Mouse (Mus musculus) activated CD4-positive, CD25-positive, alpha-beta regulatory T cell (primary cell): ENCODE data around the gene Rab26. TPM values are rescaled to one million over a fixed set of nuclear protein-coding genes. Genes with fewer than 3 reads are reported as not detected.

Experiments
- polyA plus RNA-seq, 2 experiments: library from polyadenylated mRNA; unstranded; fragments of 100-300 nt; shearing (Covaris generic); gene quantifications; one replicate each; pipeline ENCODE4 v1.2.1; 2017

Rab26 gene
- 10 to 100 TPM in 1 of 2 experiments, 1 to 10 TPM in 1; 6.7 to 13.8 TPM for polyA plus RNA-seq

DNA sequence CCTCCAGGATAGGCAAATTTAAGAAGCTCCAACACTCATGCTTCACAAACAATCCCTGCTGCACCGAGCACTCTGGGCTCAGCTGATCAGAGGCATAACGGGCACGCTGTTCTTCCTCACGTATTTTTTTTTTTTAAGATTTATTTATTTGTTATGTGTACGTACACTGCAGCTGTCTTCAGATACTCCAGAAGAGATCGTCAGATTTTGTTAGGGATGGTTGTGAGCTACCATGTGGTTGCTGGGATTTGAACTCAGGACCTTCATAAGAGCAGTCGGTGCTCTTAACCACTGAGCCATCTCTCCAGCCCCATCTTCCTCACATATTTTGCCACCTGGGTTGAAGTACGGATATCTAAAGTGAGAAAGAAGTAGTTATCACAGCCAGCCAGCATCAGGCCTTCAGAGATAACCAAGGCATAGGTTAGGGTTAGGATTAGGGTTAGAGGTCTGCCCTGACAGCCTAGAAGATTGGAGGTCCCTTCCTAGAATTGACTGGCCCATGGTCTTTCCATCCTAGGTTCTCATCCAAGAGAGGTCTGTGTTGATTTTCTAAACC lies at the start of gene Rab26:
Gene Rab26, minus strand, starts transcription at position 51 of the 559 bp plus-strand sequence.

DNA sequence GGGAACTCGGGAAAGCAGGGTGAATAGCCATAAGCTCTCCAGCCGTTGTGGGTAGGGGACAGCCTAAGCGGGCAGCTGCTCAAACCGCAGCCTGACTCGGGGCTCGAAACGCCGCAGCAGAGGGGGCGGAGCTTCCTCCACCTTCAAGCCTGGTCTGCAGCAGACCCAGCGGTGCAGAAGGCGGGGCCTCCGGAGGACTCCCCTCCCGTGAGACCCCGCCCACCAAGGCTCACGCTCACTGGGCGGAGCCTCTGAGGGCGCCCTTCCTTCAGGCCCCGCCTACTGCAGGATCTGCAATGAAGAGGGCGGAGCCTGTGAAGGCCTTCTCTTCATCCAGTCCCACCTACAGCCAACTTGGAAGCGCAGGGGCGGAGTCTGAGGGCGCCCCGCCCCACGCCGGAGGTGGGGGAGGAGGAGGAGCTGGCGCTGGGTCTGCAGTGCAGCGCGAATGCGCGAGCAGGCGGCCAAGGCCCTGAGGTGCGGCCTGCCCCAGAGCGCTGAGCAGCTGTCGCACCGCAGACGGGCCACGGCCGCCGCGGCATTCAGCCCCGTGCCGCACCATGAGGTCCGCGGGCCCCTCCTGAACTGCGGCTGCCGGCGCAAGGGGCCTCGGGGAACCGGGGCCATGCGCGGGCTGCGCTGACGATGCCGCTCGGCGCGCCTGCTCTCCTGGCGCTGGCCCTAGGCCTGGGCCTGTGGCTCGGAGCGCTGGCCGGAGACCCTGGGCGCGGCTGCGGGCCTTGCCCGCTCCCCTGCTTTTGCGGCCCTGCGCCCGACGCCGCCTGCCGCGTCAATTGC lies 15.8 kb upstream of the Rab26 start, which contains the start of gene Pkd1:
Gene Pkd1, plus strand, starts transcription at position 217 of the 798 bp plus-strand sequence.

DNA sequence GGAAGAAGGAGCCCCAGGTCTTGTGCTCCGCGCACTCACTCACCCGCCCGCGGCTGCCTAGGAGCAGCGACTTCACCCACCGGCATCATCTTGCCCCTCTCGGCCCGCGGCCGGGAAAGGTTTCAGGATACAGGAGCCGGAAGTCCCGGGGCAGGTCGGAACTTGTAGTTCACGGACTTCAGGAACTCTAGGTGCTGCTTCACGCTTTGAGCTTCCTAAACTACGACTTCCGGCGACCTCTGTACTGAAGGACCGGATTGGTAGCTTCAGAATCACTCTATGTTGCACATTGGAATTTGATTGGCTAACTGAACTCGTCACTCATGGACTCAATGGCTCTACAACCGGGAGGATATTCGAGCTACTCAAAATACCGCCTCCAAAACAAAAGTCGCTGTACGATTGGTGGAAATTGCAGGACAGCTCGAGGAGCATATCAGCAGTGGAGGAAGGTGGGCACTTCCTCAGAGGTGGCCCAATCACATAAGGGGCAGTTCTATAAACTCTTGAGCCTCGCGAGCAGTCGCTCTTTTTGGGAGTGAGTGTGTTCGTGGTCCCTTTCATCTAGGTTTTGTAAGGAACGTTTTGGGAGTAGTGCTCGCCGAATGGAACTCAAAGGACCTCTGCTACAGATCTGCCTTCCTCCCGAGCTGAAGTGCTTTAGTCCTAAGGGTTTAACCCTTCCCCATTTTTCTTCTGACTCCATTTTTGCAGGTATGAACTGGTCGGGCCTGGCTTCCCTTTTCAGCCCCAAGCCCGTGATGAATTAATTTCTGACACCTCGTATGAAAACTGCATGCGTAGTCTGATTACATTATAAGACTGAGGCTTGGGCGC lies 6.1 kb downstream of the Rab26 start, which contains the start of gene Traf7:
Gene Traf7, minus strand, starts transcription at position 216 of the 837 bp plus-strand sequence.

DNA sequence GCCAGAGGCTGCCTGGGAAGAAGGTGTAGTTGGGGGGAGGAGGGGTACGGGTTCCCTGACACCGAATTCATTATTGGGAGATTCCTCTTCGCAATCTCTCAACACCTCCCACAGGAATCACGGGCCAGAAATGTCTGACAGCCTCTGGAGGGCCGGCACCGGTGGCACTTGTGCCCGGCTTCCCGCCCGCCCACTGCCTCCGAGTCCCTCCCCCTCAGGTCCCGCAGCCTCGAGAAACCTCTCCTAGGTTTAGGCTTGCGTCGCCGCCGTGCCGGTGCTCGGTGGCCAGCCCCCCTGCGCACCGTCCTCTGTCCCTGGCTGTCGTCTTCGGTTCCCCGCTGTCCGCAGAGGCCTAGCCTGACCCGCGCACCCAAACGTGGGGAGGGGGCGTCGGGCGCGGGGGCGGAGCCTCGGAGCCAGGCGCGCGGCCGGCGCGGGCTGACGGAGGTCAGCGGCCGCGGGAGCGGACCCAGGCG lies 45.8 kb downstream of the Rab26 start, which contains the start of gene Caskin1:
Gene Caskin1, plus strand, starts transcription at position 416 of the 476 bp plus-strand sequence.

DNA sequence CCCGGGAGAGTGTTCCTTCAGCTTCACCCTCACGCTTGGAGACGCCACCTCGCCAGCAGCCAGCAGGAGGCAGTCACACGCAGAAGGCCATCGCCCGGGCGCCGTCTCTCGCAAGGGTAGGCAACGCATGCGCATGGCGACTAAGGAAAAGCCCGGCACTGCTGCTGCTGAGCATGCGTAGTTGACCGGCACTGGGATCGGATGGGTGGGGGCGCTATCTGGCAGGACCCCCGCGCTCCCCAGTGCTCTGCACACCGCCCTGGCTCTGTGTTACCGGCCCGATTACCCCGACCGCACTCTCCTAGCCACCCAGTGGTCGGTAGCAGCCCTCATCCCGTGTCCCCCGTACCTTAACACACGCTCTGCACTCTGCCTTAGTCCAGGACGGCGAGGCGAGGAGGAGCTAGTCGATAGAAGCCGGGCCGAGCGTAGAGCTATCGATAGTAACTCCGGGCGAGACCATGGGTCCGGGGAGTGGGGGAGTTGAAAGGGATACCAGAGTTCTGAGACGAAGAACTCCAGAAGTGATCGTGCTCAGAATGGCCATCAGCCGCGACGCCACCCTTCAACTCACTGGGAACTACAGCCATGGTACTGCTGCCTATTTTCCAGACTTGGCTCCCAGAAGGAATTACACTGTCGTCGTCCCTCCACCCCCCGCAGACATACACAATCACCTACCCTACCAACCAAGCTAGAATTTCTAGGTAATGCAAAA lies 55.2 kb downstream of the Rab26 start, which contains the start of gene Mlst8:
Gene Mlst8, minus strand, starts transcription at position 416 of the 718 bp plus-strand sequence.

Other genes starting within 250 kb of the Rab26 start
- gene Abca17, start 183.1 kb downstream of the Rab26 start, polyA plus RNA-seq: under 1 TPM in 1 of 2 experiments, not detected in 1; 0.20 TPM
- 10 to 100 TPM; 11.1 to 24.7 TPM for gene Abca3, start 182.3 kb downstream of the Rab26 start, polyA plus RNA-seq
- gene Rnps1, start 119.6 kb downstream of the Rab26 start, polyA plus RNA-seq: 100 to 1,000 TPM; 176 to 205 TPM
- 10 to 100 TPM; 55.9 to 97.4 TPM for gene Eci1, start 107.6 kb downstream of the Rab26 start, polyA plus RNA-seq
- 1 to 10 TPM; 1.7 to 4.9 TPM for gene Dnase1l2, start 91.1 kb downstream of the Rab26 start, polyA plus RNA-seq
- gene E4f1, start 63.9 kb downstream of the Rab26 start, polyA plus RNA-seq: 10 to 100 TPM; 70.0 to 73.0 TPM
- 10 to 100 TPM; 40.8 to 46.2 TPM for gene Pgp, start 63.8 kb downstream of the Rab26 start, polyA plus RNA-seq
- not detected for gene Bricd5, start 60.3 kb downstream of the Rab26 start, polyA plus RNA-seq
- gene Mlst8, start 55.1 kb downstream of the Rab26 start, polyA plus RNA-seq: 10 to 100 TPM; 21.0 to 27.6 TPM
- gene Caskin1, start 45.6 kb downstream of the Rab26 start, polyA plus RNA-seq: under 1 TPM; 0.12 to 0.76 TPM
- gene Traf7, start 6.3 kb downstream of the Rab26 start, polyA plus RNA-seq: 10 to 100 TPM; 64.2 to 74.9 TPM
- 10 to 100 TPM; 25.4 to 40.3 TPM for gene Pkd1, start 15.6 kb upstream of the Rab26 start, polyA plus RNA-seq
- 10 to 100 TPM; 29.8 to 34.8 TPM for gene Tsc2, start 98.4 kb upstream of the Rab26 start, polyA plus RNA-seq
- gene Nthl1, start 98.5 kb upstream of the Rab26 start, polyA plus RNA-seq: 1 to 10 TPM; 3.1 to 6.3 TPM
- under 1 TPM in 1 of 2 experiments, not detected in 1; 0.45 TPM for gene Slc9a3r2, start 116.1 kb upstream of the Rab26 start, polyA plus RNA-seq
- under 1 TPM in 1 of 2 experiments, not detected in 1; 0.35 TPM for gene Npw, start 124.2 kb upstream of the Rab26 start, polyA plus RNA-seq
- gene Zfp598, start 135.5 kb upstream of the Rab26 start, polyA plus RNA-seq: 10 to 100 TPM; 14.7 to 16.2 TPM
- gene Syngr3, start 155.7 kb upstream of the Rab26 start, polyA plus RNA-seq: 1 to 10 TPM in 1 of 2 experiments, under 1 TPM in 1; 0.92 to 1.0 TPM
- gene Gfer, start 161.9 kb upstream of the Rab26 start, polyA plus RNA-seq: 10 to 100 TPM; 34.1 to 41.6 TPM
- gene Noxo1, start 162.0 kb upstream of the Rab26 start, polyA plus RNA-seq: 1 to 10 TPM; 1.3 to 1.4 TPM
- 10 to 100 TPM; 50.5 to 56.8 TPM for gene Tbl3, start 173.4 kb upstream of the Rab26 start, polyA plus RNA-seq
- gene Rnf151, start 183.9 kb upstream of the Rab26 start, polyA plus RNA-seq: under 1 TPM; 0.18 to 0.50 TPM
- gene Rps2, start 183.9 kb upstream of the Rab26 start, polyA plus RNA-seq: 1,000 to 10,000 TPM in 1 of 2 experiments, 100 to 1,000 TPM in 1; 636 to 1,022 TPM
- gene Ndufb10, start 190.3 kb upstream of the Rab26 start, polyA plus RNA-seq: 100 to 1,000 TPM; 191 to 287 TPM
- under 1 TPM; 0.16 to 0.18 TPM for gene Rpl3l, start 193.6 kb upstream of the Rab26 start, polyA plus RNA-seq
- gene Msrb1, start 202.4 kb upstream of the Rab26 start, polyA plus RNA-seq: 10 to 100 TPM; 20.5 to 22.6 TPM
- gene Hs3st6, start 218.8 kb upstream of the Rab26 start, polyA plus RNA-seq: not detected